Mouse (Mus musculus): Measurements from ENCODE around the gene Acsm1. TPM values are rescaled to one million over a fixed set of nuclear protein-coding genes. Genes with fewer than 3 reads are reported as not detected.
"Not testable (repeated sequence)": the region's sequence is repeated elsewhere in the genome, so short reads cannot be mapped to it uniquely, and the experiment has no call there.

Gene Acsm1
- polyA plus RNA-seq (2014; fragmentation: Nextera tagmentation; extraction: Ambion mirVana), result 0.14 and 0.35 TPM in 2 replicates

- ATAC-seq (ENCODE audit: low FRiP score, low TSS enrichment), result no peak
- H3K27ac ChIP-seq (ENCODE audit: low read depth, low read length), result no peak within 1 kb of the TSS
These were observed at the start of gene Acsm1 for GRCm38 (mm10) chr7:119606664-119607076. Gene Acsm1 (plus strand): TSS chr7:119607026.

DNA sequence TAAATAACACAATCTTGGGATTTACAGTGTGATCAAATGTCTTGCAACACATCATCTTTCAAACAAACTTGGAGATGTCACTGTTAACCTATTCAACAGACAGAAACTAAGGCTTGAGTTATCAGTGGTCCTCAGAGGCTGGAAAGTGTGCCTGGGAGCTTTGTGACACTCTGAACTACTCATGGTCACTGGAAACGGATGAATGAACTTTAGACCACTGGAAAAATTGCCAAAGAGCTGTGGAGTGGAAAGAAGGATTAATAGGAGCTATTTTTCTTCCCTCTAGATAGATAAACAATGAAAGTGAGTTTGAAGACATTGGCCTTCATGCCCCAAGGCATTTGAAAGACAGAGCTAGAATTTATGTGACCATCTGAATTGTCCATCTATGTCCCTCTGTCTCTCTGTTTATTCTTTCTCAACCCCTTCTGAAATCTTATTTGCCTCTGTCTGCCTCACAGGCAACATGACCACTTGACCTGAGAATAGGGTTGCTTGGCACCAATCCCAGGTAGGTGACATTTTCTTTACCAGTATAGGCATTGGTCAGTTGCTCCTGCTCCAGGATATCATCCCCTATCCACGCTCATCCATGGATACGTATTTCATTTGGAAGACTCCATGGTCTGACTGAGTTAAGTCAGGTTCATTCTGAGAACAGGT, 46.9 kb upstream of the Acsm1 start:
- Histone ChIP-seq H3K27me3 (ENCODE audit: control insufficient read depth, insufficient read depth, low read length) (no peaks in the 10 kb centered on the region), H3K27ac (ENCODE audit: low read depth, low read length) (no peak overlapping the region), H3K4me2 (replicated peaks; ENCODE audit: low read depth, low read length) (no peak overlapping the region), H3K36me3 (ENCODE audit: control insufficient read depth, insufficient read depth, low read length) (no peaks in the 10 kb centered on the region), H3K9me3 (ENCODE audit: control insufficient read depth, low read length) (no peaks in the 10 kb centered on the region), H3K4me3 (ENCODE audit: low read length) (no peak overlapping the region), H3K9ac (ENCODE audit: low read depth, low read length) (no peak overlapping the region), H3K4me1 (ENCODE audit: control insufficient read depth, insufficient read depth, low read length) (no peaks in the 10 kb centered on the region)
- WGBS, result 74% methylated on average over 3 of the region's 3 CpGs
- no peak for ATAC-seq (ENCODE audit: low FRiP score, low TSS enrichment)

More at GRCm38 (mm10) chr7:119606664-119607076, at the start of gene Acsm1:
- no peaks in the 10 kb centered on the region for H3K4me1 ChIP-seq (ENCODE audit: control insufficient read depth, insufficient read depth, low read length)
- no peaks in the 10 kb centered on the region for H3K36me3 ChIP-seq (ENCODE audit: control insufficient read depth, insufficient read depth, low read length)
- H3K4me2 ChIP-seq (replicated peaks; ENCODE audit: low read depth, low read length), result no peak within 1 kb of the TSS
- no peaks in the 10 kb centered on the region for H3K27me3 ChIP-seq (ENCODE audit: control insufficient read depth, insufficient read depth, low read length)
- H3K4me3 ChIP-seq (ENCODE audit: low read length), result no peak within 1 kb of the TSS
- H3K9me3 ChIP-seq (ENCODE audit: control insufficient read depth, low read length), result no peaks in the 10 kb centered on the region
- H3K9ac ChIP-seq (ENCODE audit: low read depth, low read length), result no peak within 1 kb of the TSS
- 77% methylated on average over 5 of the region's 5 CpGs for WGBS

GRCm38 (mm10) chr7:119560452-119560835, 46.4 kb upstream of the Acsm1 start:
- 81% methylated on average over 3 of the region's 3 CpGs for WGBS

GRCm38 (mm10) chr7:119561441-119561840, 45.4 kb upstream of the Acsm1 start:
- no peak overlapping the region for H3K27ac ChIP-seq (ENCODE audit: low read depth, low read length)
- WGBS, result 61% methylated on average over 4 of the region's 4 CpGs
- ATAC-seq (ENCODE audit: low FRiP score, low TSS enrichment), result no peak
- no peak overlapping the region for H3K4me2 ChIP-seq (replicated peaks; ENCODE audit: low read depth, low read length)
- no peak overlapping the region for H3K4me3 ChIP-seq (ENCODE audit: low read length)
- H3K9me3 ChIP-seq (ENCODE audit: control insufficient read depth, low read length), result no peaks in the 10 kb centered on the region
- no peaks in the 10 kb centered on the region for H3K4me1 ChIP-seq (ENCODE audit: control insufficient read depth, insufficient read depth, low read length)
- H3K27me3 ChIP-seq (ENCODE audit: control insufficient read depth, insufficient read depth, low read length), result no peaks in the 10 kb centered on the region
- no peak overlapping the region for H3K9ac ChIP-seq (ENCODE audit: low read depth, low read length)
- no peaks in the 10 kb centered on the region for H3K36me3 ChIP-seq (ENCODE audit: control insufficient read depth, insufficient read depth, low read length)

More at GRCm38 (mm10) chr7:119560452-119560835, 46.4 kb upstream of the Acsm1 start:
- no peak overlapping the region for H3K4me3 ChIP-seq (ENCODE audit: low read length)
- ATAC-seq (ENCODE audit: low FRiP score, low TSS enrichment), result no peak
- H3K9ac ChIP-seq (ENCODE audit: low read depth, low read length), result no peak overlapping the region
- no peak overlapping the region for H3K27ac ChIP-seq (ENCODE audit: low read depth, low read length)
- H3K36me3 ChIP-seq (ENCODE audit: control insufficient read depth, insufficient read depth, low read length), result no peaks in the 10 kb centered on the region
- H3K4me1 ChIP-seq (ENCODE audit: control insufficient read depth, insufficient read depth, low read length), result no peaks in the 10 kb centered on the region
- no peaks in the 10 kb centered on the region for H3K9me3 ChIP-seq (ENCODE audit: control insufficient read depth, low read length)
- H3K4me2 ChIP-seq (replicated peaks; ENCODE audit: low read depth, low read length), result no peak overlapping the region
- no peaks in the 10 kb centered on the region for H3K27me3 ChIP-seq (ENCODE audit: control insufficient read depth, insufficient read depth, low read length)

GRCm38 (mm10) chr7:119562476-119562875, 44.4 kb upstream of the Acsm1 start:
- not testable (repeated sequence) for H3K9ac ChIP-seq (ENCODE audit: low read depth, low read length); H3K4me1 ChIP-seq (ENCODE audit: control insufficient read depth, insufficient read depth, low read length); H3K4me2 ChIP-seq (replicated peaks; ENCODE audit: low read depth, low read length); H3K9me3 ChIP-seq (ENCODE audit: control insufficient read depth, low read length); H3K27me3 ChIP-seq (ENCODE audit: control insufficient read depth, insufficient read depth, low read length); H3K4me3 ChIP-seq (ENCODE audit: low read length); ATAC-seq (ENCODE audit: low FRiP score, low TSS enrichment); H3K36me3 ChIP-seq (ENCODE audit: control insufficient read depth, insufficient read depth, low read length); H3K27ac ChIP-seq (ENCODE audit: low read depth, low read length)
- WGBS, result 90% methylated on average over 2 of the region's 2 CpGs

GRCm38 (mm10) chr7:119594530-119595107, 12.2 kb upstream of the Acsm1 start:
- no peak overlapping the region for H3K4me2 ChIP-seq (replicated peaks; ENCODE audit: low read depth, low read length)
- H3K4me1 ChIP-seq (ENCODE audit: control insufficient read depth, insufficient read depth, low read length), result no peaks in the 10 kb centered on the region
- no peak overlapping the region for H3K27ac ChIP-seq (ENCODE audit: low read depth, low read length)
- 64% methylated on average over 3 of the region's 3 CpGs for WGBS
- no peak; the same call in 1 of the 2 replicates for ATAC-seq (ENCODE audit: low FRiP score, low TSS enrichment)
- no peak overlapping the region for H3K9ac ChIP-seq (ENCODE audit: low read depth, low read length)
- H3K27me3 ChIP-seq (ENCODE audit: control insufficient read depth, insufficient read depth, low read length), result no peaks in the 10 kb centered on the region
- no peaks in the 10 kb centered on the region for H3K36me3 ChIP-seq (ENCODE audit: control insufficient read depth, insufficient read depth, low read length)
- no peaks in the 10 kb centered on the region for H3K9me3 ChIP-seq (ENCODE audit: control insufficient read depth, low read length)
- no peak overlapping the region for H3K4me3 ChIP-seq (ENCODE audit: low read length)

DNA sequence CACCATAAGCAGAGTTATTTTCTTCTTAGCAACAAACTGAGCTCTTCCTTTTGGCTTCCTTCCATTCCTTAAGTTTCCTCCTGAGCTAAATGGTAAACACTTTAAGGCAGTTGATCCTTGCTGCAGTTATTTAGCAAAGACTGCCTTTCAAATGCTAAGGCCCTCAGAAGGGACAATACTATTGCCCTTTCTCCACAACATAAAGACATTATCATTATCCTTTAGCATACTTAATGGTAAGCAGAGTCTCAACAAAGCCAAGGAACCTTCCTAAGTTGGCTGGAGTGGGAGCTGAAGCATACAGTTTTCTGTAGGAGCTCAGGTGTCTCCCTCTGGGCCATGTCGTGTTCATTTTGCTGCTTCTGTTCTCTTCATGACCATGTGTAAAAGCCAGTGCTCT, 11.5 kb upstream of the Acsm1 start:
- no peak overlapping the region for H3K27ac ChIP-seq (ENCODE audit: low read depth, low read length)
- WGBS, result 17% methylated on average over 1 of the region's 1 CpGs
- H3K4me1 ChIP-seq (ENCODE audit: control insufficient read depth, insufficient read depth, low read length), result no peaks in the 10 kb centered on the region

DNA sequence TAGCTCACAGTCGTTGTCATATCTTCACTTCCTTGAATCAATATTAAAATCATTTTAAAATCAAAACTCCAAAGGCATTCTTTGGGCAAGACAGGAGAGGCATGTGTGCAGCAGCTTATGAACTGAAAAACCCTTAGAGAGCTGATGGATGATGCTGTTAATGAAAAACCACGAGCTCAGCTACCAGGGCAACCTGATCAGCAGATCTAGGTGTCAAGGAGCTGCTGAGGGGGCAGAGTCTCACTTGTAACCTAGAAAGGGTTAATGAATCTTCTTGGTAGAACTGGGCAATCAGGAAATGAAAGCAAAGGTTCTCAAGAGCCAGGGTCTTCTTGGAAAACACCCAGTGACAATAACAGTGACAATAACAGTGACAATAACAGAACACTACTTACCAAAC, 10.3 kb upstream of the Acsm1 start:
- no peak for ATAC-seq (ENCODE audit: low FRiP score, low TSS enrichment)

More for the DNA sequence above, 11.5 kb upstream of the Acsm1 start:
- H3K4me3 ChIP-seq (ENCODE audit: low read length), result no peak overlapping the region
- no peaks in the 10 kb centered on the region for H3K27me3 ChIP-seq (ENCODE audit: control insufficient read depth, insufficient read depth, low read length)
- H3K9me3 ChIP-seq (ENCODE audit: control insufficient read depth, low read length), result no peaks in the 10 kb centered on the region
- no peak overlapping the region for H3K9ac ChIP-seq (ENCODE audit: low read depth, low read length)
- no peak for ATAC-seq (ENCODE audit: low FRiP score, low TSS enrichment)
- H3K36me3 ChIP-seq (ENCODE audit: control insufficient read depth, insufficient read depth, low read length), result no peaks in the 10 kb centered on the region
- no peak overlapping the region for H3K4me2 ChIP-seq (replicated peaks; ENCODE audit: low read depth, low read length)

GRCm38 (mm10) chr7:119601195-119601953, 5.5 kb upstream of the Acsm1 start:
- H3K4me3 ChIP-seq (ENCODE audit: low read length), result no peak overlapping the region

More for the DNA sequence above, 10.3 kb upstream of the Acsm1 start:
- Histone ChIP-seq H3K4me1 (ENCODE audit: control insufficient read depth, insufficient read depth, low read length) (no peaks in the 10 kb centered on the region), H3K9me3 (ENCODE audit: control insufficient read depth, low read length) (no peaks in the 10 kb centered on the region), H3K4me2 (replicated peaks; ENCODE audit: low read depth, low read length) (no peak overlapping the region), H3K27me3 (ENCODE audit: control insufficient read depth, insufficient read depth, low read length) (no peaks in the 10 kb centered on the region), H3K9ac (ENCODE audit: low read depth, low read length) (no peak overlapping the region), H3K27ac (ENCODE audit: low read depth, low read length) (no peak overlapping the region), H3K36me3 (ENCODE audit: control insufficient read depth, insufficient read depth, low read length) (no peaks in the 10 kb centered on the region), H3K4me3 (ENCODE audit: low read length) (no peak overlapping the region)
- WGBS, result 66% methylated on average over 2 of the region's 2 CpGs

More at GRCm38 (mm10) chr7:119601195-119601953, 5.5 kb upstream of the Acsm1 start:
- WGBS, result 91% methylated on average over 2 of the region's 2 CpGs
- H3K27me3 ChIP-seq (ENCODE audit: control insufficient read depth, insufficient read depth, low read length), result no peaks in the 10 kb centered on the region
- no peak overlapping the region for H3K9ac ChIP-seq (ENCODE audit: low read depth, low read length)
- no peaks in the 10 kb centered on the region for H3K36me3 ChIP-seq (ENCODE audit: control insufficient read depth, insufficient read depth, low read length)
- no peaks in the 10 kb centered on the region for H3K9me3 ChIP-seq (ENCODE audit: control insufficient read depth, low read length)
- no peak overlapping the region for H3K4me2 ChIP-seq (replicated peaks; ENCODE audit: low read depth, low read length)
- H3K4me1 ChIP-seq (ENCODE audit: control insufficient read depth, insufficient read depth, low read length), result no peaks in the 10 kb centered on the region
- no peak overlapping the region for H3K27ac ChIP-seq (ENCODE audit: low read depth, low read length)
- ATAC-seq (ENCODE audit: low FRiP score, low TSS enrichment), result no peak
